Mouse (Mus musculus) frontal cortex, postnatal 36 days (tissue): ENCODE measurements around the gene Gm49361.
A peak's percentile ranks its signal among the peaks of the same experiment; 100 is the strongest.

ENCODE experiments used
- DNase-seq, 2 experiments: peaks; one replicate each; pipeline ENCODE4 v3.0.0; 2022; ENCODE audit warnings: low spot score in 2 of 2

Gm49361 gene

DNA sequence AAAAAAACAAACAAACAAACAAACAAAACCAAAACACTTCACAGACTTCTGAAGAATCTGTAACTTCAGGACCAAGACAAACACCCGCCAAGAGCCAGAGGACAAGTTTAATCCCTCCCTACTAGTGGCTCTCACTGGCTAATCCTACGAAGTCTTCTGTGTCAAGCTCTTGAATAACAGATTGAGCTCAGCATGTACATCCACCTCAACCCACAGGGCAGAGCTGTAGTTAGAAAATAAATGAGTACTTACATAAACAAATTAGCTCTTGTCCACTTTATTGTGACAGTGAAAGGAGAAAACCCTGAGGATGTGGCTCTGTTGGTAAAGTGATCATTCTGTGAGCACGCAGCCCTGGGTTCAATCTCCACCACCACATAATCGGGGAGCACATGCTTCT is 124.2 kb downstream of the Gm49361 start:
- DNase-seq: no peak

DNA sequence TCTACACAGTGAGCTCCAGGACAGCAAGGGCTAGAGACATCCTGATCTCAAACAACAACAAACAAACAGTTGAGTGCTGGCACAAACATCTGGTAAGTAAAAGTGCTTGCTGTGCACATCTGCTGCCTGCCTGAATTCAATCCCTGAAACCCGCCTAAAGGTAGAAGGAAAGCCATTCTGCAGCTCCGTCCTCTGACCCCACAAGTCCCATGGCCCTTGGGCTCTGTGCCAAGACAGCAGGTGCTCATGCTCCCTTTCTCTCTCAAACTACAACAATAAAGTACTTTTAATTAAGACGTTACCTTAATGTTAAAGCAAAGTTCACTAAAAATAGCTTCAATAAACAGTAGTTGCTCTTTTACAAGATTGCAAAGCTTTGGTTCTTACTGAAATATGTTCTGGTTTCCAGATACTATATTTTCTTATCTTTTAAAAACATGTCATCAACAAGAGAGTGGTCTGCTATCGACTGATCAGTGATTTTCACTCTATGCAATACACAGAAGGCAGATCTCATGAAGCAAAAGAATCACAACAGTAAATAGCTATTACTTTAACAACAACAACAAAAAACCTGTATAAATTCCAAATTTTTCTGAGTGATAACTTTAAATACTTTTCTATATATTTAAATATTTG is 125.2 kb downstream of the Gm49361 start:
- no peak for DNase-seq

DNA sequence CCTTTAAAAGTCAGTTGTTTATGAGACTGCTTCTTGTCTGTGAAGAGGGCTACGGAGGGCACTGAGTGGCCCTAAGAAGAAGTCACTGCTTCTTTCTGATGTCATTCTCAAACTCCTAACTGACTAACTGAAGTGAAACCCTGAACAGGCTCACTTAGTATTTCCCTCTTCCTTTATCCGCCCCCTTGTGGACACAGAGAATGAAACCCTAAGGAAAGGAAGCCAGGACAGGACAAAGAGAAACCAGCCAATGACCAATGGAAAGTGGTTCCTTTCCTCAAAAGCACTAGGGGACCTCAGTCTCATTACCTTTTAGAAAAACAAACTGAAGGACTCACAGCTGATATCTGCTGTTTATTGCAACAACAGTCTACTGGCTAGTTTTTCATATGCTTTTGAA is 126.4 kb downstream of the Gm49361 start:
- peak in 1 of 2 experiments; percentile 28 for DNase-seq

DNA sequence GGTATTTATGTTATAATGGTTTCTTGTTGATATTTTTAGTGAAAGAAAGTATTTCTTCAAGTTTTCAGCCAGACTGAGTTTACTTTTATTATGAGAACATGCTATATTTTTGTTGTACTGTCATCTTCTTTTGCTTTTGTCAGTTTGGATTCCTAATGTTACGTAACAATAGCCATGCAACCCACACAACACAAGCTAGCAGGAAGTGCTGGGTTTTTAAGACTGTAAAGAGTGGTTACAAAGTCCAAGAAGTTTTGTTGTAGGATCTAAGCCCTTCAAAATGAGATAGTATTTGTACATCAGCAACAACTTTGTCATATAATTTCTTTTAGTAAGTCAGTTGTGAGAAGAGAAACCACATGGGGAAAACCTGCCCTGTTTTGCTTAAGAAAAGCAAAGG is 128.2 kb downstream of the Gm49361 start:
- DNase-seq: no peak

DNA sequence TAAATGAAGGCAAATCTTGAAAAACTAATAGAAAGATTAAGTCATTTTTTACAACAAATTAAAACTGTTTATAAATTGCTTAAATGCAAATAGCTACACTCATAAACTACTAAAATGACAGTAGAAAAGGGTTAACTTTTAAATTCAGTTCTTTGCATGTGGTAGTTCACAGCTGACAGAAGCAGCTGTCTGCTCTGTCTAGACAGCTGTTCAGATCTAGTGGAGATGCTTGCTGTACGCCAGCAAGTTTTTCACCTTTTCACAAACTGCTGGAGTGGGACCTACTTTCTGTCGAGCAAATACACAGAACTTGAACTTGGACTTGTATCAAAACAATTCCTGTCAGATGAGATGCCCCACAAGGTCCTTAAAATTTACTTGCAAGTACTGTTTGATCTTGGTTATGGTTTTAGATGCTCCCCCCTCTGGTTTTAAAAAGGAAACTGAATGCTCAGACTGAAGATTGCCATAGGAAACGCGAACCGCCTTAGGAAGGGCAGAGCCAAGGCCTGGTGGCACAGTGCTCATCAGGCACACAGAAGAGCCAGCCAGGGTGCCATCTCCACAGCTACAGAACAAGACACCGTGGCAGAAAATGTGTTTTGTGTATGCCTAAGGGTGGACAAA is 129.5 kb downstream of the Gm49361 start:
- DNase-seq: no peak

DNA sequence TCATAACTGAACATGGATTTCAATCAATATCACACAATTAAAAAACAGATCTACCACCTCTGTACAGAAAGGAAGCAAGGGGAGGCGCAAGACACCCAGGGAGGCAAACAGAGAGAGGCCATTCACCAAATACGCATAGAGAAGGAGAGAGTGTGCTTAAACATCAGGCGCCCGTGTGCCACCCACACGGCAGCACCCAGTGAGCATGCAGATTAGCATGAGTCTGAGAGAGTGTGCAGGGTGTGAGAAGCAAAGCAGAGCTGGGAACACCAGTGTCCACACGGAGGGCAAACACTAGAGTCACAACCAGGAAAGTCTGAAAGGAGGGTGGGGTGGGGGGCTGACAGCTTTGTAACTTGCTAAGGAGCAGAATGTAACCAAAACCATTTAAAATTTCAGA is 130.1 kb downstream of the Gm49361 start:
- no peak for DNase-seq

DNA sequence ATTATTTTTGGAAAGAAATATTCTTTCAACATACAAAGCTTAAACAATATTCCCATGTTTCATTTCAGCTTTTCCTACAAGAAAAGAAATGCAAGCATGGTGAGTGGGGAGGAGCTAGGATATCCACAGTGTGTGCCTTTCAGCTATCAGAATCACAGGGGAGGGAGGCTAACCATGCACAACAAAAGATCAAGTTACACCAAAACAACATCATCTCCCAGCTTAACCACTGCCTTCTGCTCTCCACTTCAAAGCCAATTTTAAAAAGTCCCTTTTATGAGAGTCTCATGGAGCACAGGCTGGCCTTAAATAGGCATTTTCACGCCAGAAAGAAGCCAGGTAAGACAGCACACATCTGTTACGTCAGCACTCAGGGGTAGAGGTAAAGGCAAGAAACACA is 134.9 kb downstream of the Gm49361 start:
- no peak for DNase-seq

DNA sequence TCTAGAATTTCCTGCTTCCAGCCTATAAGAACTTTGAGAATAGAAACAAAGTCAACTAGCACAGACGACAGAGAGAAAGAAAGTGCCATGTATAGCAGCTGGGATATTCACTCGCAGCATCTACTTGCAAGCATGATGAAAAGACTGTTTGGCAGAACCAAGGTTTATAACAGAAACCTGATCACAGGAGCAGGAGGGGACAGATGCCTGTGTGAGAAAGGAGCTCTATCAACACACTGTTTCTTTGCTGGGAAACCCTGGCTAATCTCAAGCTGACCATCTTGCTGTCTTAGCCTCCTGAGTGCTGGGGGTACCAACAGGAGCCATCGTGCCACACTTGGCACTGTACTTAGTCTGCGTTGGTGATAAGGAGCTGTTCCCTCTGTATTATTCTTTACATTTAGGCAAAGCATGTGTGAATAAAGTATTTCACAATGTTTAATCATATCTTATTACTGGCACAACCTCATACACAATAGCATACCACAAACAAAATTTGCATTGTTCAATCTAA is 136.0 kb downstream of the Gm49361 start:
- no peak for DNase-seq

DNA sequence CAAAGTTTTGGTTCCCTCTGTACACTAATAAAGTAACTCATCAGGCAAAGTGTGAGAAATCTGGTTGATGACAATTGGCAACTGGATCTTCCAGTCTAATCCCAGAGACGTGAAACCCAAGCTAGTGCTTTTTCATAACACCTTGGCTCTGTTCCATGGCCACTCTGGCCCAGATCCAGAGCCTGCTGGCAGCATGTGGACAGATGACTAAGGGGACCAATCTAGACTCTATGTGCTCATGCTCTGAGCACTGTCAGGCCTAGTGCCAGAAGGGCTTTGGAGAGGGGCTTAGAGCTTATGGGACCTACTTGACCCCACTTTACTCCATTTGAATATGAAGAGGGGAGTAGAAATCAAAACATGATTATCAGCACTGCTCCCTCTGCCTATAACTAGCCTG is 138.4 kb downstream of the Gm49361 start:
- DNase-seq: peak; percentile 70 to 83

DNA sequence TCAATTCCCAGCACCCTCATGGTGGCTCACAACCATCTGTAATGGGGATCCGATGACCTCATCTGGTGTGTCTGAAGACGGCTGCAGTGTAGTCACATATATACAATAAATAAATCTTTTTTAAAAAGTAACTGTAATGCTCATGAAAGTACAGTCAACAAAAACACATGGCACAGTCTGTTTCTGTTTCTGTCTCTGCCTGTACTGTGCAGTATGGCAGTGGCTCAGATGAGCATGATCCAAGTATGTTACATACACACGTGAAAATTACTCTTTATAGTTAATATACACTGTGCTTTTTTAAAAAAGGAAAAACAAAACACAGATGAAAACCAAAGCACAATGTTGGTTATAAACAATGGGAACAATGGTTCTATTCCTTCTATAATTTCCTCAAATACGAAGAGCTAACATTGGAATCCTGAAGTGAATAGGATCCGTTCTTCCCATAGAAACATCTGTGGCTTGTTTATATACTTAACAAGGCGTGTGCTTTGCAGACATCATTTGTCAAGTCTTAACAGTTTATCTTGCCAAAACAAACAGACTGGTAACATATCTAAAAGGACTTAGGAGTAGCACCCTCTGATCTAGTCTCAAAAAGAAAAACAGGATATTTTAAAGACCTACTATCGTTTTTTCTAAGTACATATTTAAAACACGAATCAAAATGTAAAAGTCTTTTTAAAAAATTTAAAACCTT is 139.1 kb downstream of the Gm49361 start:
- DNase-seq: no peak

DNA sequence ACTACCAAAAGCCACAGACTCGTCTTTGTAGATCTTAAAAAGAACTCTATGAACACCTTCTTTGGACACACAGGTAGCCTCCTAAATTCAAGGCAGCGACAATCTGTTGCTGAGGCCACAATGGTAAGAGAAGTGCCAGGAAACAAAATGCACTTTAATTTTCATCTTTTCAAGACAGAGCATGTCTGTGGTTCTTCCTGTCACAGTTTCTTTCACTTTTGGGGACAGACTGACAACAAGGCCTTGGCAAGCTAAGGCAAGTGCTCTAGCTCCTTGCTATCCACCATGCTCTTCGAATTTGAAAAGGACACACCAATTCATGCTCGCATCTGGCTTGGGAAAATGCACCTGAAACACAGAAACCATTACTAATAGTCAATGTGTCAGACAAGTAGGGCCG is 152.6 kb downstream of the Gm49361 start:
- no peak for DNase-seq
